Mouse (Mus musculus) lung, embryonic 14.5 days (tissue): ENCODE measurements around the gene Plaa. TPM values are rescaled to one million over a fixed set of nuclear protein-coding genes. Genes with fewer than 3 reads are reported as not detected.

ENCODE experiments used
- ATAC-seq: fragments of 200-750 bp; cut with Nextera tagmentation; 2 replicates; pipeline ENCODE4 v1.8.0; 2017; ENCODE audit warnings: mild to moderate bottlenecking, moderate TSS enrichment, moderate library complexity; ENCODE audit not compliant: insufficient read depth
- DNase-seq: peaks from one replicate; pipeline ENCODE4 v3.0.0-alpha.2; 2015
- H3K27ac ChIP-seq: fragments of 300-500 bp; sonication (generic); 2 replicates; pipeline ENCODE4 v1.5.1; 2014; ENCODE audit warnings: low read depth, mild to moderate bottlenecking, moderate library complexity
- H3K27me3 ChIP-seq: fragments of 300-500 bp; sonication (generic); 2 replicates; pipeline ENCODE4 v1.6.1; 2014; ENCODE audit warnings: low read length, control low read depth; ENCODE audit not compliant: insufficient read depth
- H3K36me3 ChIP-seq: fragments of 300-500 bp; sonication (generic); 2 replicates; pipeline ENCODE4 v1.6.1; 2014; ENCODE audit warnings: control low read depth; ENCODE audit not compliant: insufficient read depth
- H3K4me1 ChIP-seq: fragments of 300-500 bp; sonication (generic); 2 replicates; pipeline ENCODE4 v1.6.1; 2014; ENCODE audit warnings: antibody characterized with exemption, control low read depth; ENCODE audit not compliant: insufficient read depth
- H3K4me2 ChIP-seq: fragments of 300-500 bp; sonication (generic); 2 replicates; pipeline ENCODE4 v1.6.1; 2014; ENCODE audit warnings: mild to moderate bottlenecking
- H3K4me3 ChIP-seq: fragments of 300-500 bp; sonication (generic); 2 replicates; pipeline ENCODE4 v1.5.1; 2014; ENCODE audit warnings: low read depth, low read length
- H3K9ac ChIP-seq: fragments of 300-500 bp; sonication (generic); 2 replicates; pipeline ENCODE4 v1.6.1; 2014
- H3K9me3 ChIP-seq: fragments of 300-500 bp; sonication (generic); 2 replicates; pipeline ENCODE4 v1.6.1; 2016; ENCODE audit warnings: low read depth, low read length, control low read depth
- CTCF ChIP-seq: IDR thresholded peaks from 2 replicates; pipeline ENCODE4 v1.5.1; 2016; ENCODE audit warnings: antibody characterized with exemption, low read depth
- WGBS: fragments of 180-500 bp; shearing (Covaris S2); extraction: QIAGEN DNeasy Blood & Tissue Kit; methylation state at CpG from one replicate; pipeline ENCODE4 v1.1.7; 2014; 5-methylcytosine and 5-hydroxymethylcytosine counted together
- polyA plus RNA-seq: library from polyadenylated mRNA; unstranded; fragments of >200 nt; fragmentation: Nextera tagmentation; extraction: Ambion mirVana; gene quantifications from 2 replicates; pipeline ENCODE4 v1.2.1, GENCODE M21; 2014

The Plaa gene
- polyA plus RNA-seq, 1 experiment from 2014 or later = 80.9 TPM

- no peak overlapping the region for H3K9ac ChIP-seq
- no peaks in the 10 kb centered on the region for H3K36me3 ChIP-seq
- DNase-seq (no peak), ATAC-seq (no peak)
- no peak overlapping the region for H3K27ac ChIP-seq
- no peaks in the 10 kb centered on the region for H3K9me3 ChIP-seq
- TF ChIP-seq CTCF = no peak
- peak overlapping the region; percentile 94 for H3K4me3 ChIP-seq
- no peaks in the 10 kb centered on the region for H3K4me1 ChIP-seq
- 90% methylated on average over 5 of the region's 5 CpGs for WGBS
- peak overlapping the region; percentile 81 for H3K4me2 ChIP-seq
- H3K27me3 ChIP-seq = no peaks in the 10 kb centered on the region
These were observed 48.0 kb downstream of the Plaa start for GRCm38 (mm10) chr4:94554955-94555494.

DNA sequence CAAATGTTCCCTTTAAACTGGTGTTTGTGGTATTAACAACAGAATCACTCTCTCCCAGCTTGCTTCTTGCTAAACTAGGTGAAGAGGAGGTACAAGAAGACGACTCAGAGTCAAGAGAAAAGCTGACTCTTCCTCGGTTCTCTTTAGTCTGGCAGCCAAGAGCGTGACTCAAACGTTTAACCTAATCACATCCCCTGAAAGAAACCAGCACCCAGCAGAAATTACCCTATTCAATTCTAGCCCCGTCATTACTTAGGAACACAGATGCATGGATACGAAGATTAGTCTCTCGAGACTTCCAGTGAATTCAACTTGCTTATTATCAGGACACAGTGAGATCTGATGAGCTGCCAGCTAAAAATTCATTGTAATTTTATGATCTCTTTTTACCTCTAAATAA is 58.7 kb downstream of the Plaa start:
- H3K27me3 ChIP-seq = no peaks in the 10 kb centered on the region
- no peak for ATAC-seq
- no peak for TF ChIP-seq CTCF
- DNase-seq = no peak
- H3K36me3 ChIP-seq = peaks cover 34% of the 10 kb centered on the region; the same call in 1 of the 2 replicates
- H3K9me3 ChIP-seq = no peaks in the 10 kb centered on the region
- no peaks in the 10 kb centered on the region for H3K4me1 ChIP-seq
- 81% methylated on average over 7 of the region's 7 CpGs for WGBS
- H3K9ac ChIP-seq = no peak overlapping the region
- no peak overlapping the region for H3K4me2 ChIP-seq
- no peak overlapping the region for H3K4me3 ChIP-seq
- no peak overlapping the region for H3K27ac ChIP-seq

DNA sequence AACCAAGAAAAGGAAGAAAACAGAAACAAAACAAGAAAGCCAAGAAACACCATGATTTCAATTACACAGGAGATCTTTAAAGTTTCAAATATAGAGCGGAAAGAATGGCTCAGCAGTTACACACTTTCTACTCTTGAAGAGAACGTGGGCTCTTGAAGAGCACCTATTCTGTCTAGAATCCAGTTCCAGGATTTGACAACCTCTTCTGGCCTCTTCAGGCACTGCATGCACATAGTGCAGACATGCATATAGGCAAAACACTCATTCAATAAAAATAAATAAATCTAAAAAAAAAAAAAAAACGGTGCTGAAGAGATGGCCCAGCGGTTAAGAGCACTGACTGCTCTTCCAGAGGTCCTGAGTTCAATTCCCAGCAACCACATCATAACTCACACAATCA is 60.0 kb downstream of the Plaa start:
- no peak overlapping the region for H3K4me2 ChIP-seq
- no peak overlapping the region for H3K9ac ChIP-seq
- no peak for TF ChIP-seq CTCF
- ATAC-seq = no peak
- no peak overlapping the region for H3K4me3 ChIP-seq
- no peaks in the 10 kb centered on the region for H3K27me3 ChIP-seq
- WGBS = 77% methylated on average over 4 of the region's 4 CpGs
- H3K27ac ChIP-seq = no peak overlapping the region
- H3K36me3 ChIP-seq = peaks cover 34% of the 10 kb centered on the region; the same call in 1 of the 2 replicates
- DNase-seq = no peak
- H3K4me1 ChIP-seq = no peaks in the 10 kb centered on the region
- no peaks in the 10 kb centered on the region for H3K9me3 ChIP-seq

DNA sequence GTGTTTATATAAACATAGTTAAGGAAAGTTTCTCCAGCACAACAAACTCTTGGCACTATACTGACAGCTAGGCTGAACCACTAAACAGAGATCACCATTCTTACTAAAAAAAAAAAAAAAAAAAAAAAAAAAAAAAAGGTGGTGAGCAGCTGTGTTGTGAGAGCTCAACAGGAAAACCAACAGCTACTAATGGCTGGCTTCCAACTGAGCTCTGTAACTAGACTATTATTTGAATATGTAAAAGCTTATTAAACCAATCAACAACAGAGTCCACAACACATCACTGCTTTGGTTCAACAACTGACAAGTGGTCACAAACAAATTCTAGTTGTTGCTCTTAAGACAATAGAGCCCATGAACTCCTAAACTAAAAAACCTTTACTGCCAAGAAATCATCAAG is 69.8 kb downstream of the Plaa start:
- Histone ChIP-seq H3K9ac (no peak overlapping the region), H3K27ac (no peak overlapping the region), H3K4me2 (no peak overlapping the region), H3K4me3 (no peak overlapping the region), H3K9me3 (no peaks in the 10 kb centered on the region), H3K27me3 (no peaks in the 10 kb centered on the region), H3K4me1 (no peaks in the 10 kb centered on the region), H3K36me3 (no peaks in the 10 kb centered on the region)
- ATAC-seq (no peak), DNase-seq (peak; percentile 5)
- TF ChIP-seq CTCF = no peak

DNA sequence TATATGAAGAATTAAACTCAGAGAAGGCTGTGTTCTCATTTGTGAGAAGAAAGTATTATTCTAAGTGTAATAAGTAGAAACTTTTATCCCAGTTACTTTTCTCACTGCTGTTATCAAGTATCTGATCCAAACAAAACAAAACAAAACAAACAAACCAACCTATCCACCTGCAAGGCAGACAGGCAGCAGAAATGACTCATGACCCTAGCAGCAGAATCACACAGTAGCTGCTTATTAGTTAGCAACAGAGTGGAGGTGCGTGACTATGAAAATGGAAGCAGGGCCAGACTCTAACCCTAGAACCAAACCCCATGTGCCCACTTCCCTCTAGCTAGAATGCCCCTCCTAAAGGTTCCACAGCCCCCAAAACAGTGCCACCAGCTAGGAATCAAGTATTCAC is 73.6 kb downstream of the Plaa start:
- no peak overlapping the region for H3K4me2 ChIP-seq
- no peak for TF ChIP-seq CTCF
- no peak overlapping the region for H3K9ac ChIP-seq
- H3K4me1 ChIP-seq = no peaks in the 10 kb centered on the region
- no peaks in the 10 kb centered on the region for H3K27me3 ChIP-seq
- no peak overlapping the region for H3K27ac ChIP-seq
- H3K9me3 ChIP-seq = no peaks in the 10 kb centered on the region
- H3K4me3 ChIP-seq = no peak overlapping the region
- no peak for ATAC-seq
- WGBS = 83% methylated on average over 1 of the region's 1 CpGs
- DNase-seq = no peak
- no peaks in the 10 kb centered on the region for H3K36me3 ChIP-seq

DNA sequence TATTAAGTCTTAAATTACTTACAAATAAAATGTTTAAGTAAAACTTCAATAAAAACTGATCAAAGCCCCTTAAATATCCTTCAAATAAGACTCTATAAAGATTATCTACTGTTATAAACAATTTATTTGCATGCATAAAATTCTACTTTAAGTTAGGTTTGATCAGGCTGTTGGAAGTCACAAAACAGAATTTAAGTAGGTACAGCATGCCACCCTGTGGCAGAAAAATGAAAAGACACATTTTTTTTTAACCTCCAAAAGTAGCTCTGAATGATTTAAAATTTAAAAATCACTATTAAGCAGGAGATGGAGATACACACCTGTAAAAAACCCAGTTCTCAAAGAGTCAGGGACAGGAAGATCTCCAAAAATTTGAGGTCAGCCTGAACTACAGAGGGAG is 79.7 kb downstream of the Plaa start:
- Histone ChIP-seq H3K4me2 (no peak overlapping the region), H3K4me1 (no peaks in the 10 kb centered on the region), H3K9me3 (no peaks in the 10 kb centered on the region), H3K27me3 (no peaks in the 10 kb centered on the region), H3K36me3 (0 out of 2 replicates have a peak, but pooled peaks cover 7% of the 10 kb centered on the region), H3K27ac (no peak overlapping the region), H3K4me3 (no peak overlapping the region), H3K9ac (no peak overlapping the region)
- ATAC-seq = no peak
- peak; percentile 48 for TF ChIP-seq CTCF
- DNase-seq = peak; percentile 55

DNA sequence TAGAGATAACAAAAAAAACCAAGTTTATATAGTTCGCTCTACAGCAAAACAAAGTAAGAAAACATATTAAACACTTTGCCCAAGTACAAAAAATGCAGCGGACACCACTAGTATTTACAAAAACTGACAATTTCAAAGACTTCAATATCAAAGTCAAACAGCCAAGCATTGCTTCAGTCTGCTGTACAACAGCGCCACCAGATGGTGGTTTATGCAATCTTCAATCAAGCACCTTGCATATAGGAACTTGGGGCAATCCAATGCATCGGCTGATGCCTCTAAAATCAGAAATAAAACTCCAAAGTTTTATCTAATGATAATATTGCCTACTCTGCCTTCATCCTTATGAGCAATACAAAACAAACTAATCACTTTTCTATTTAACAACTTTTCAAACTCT is 85.4 kb downstream of the Plaa start:
- H3K27ac ChIP-seq = no peak overlapping the region
- no peaks in the 10 kb centered on the region for H3K9me3 ChIP-seq
- ATAC-seq (no peak), DNase-seq (peak; percentile 80)
- TF ChIP-seq CTCF = peak; percentile 67
- 0 out of 2 replicates have a peak, but pooled peaks cover 7% of the 10 kb centered on the region for H3K36me3 ChIP-seq
- no peaks in the 10 kb centered on the region for H3K4me1 ChIP-seq
- no peak overlapping the region for H3K9ac ChIP-seq
- no peak overlapping the region for H3K4me3 ChIP-seq
- no peaks in the 10 kb centered on the region for H3K27me3 ChIP-seq
- WGBS = 61% methylated on average over 4 of the region's 4 CpGs
- H3K4me2 ChIP-seq = no peak overlapping the region

Other genes starting within 250 kb of the Plaa start
- not detected in 2 replicates for gene Gm10306, start 46.7 kb downstream of the Plaa start, polyA plus RNA-seq
- gene Caap1, start 46.4 kb downstream of the Plaa start, polyA plus RNA-seq = 21.8 and 22.2 TPM in 2 replicates
- 33.1 and 34.1 TPM in 2 replicates for gene Ift74, start 11.2 kb upstream of the Plaa start, polyA plus RNA-seq
- 0.64 and 0.85 TPM in 2 replicates for gene Lrrc19, start 46.9 kb upstream of the Plaa start, polyA plus RNA-seq
- gene Tek, start 136.0 kb upstream of the Plaa start, polyA plus RNA-seq = 40.5 and 42.4 TPM in 2 replicates